Mouse (Mus musculus): ENCODE results near the gene Gm16181. TPM values are rescaled to one million over a fixed set of nuclear protein-coding genes. Genes with fewer than 3 reads are reported as not detected.

The Gm16181 gene
- total and polyA plus RNA-seq, 2 experiments = 0.37 TPM; not detected in 1

GRCm38 (mm10) chr17:35245731-35246623, 25.3 kb downstream of the Gm16181 start:
- Histone ChIP-seq H3K4me1 (ENCODE audit: control insufficient read depth, insufficient read depth, low read length) (peaks cover 10% of the 10 kb centered on the region), H3K79me2 (ENCODE audit: control insufficient read depth, insufficient read depth, low read length) (peaks cover 29% of the 10 kb centered on the region), H3K9ac (ENCODE audit: low read depth, low read length) (no peak overlapping the region), H3K4me3 (ENCODE audit: insufficient read depth, low read depth, low read length) (no peak overlapping the region), H3K36me3 (ENCODE audit: control insufficient read depth, insufficient read depth, low read length) (peaks cover 61% of the 10 kb centered on the region), H3K27me3 (ENCODE audit: control insufficient read depth, insufficient read depth, low read length) (no peaks in the 10 kb centered on the region), H3K27ac (replicated peaks; ENCODE audit: insufficient read depth, low read depth, low read length) (no peak overlapping the region)
- no peak for DNase-seq (ENCODE audit: extremely low read depth, low read depth, low spot score)
- TF ChIP-seq CTCF (IDR thresholded peaks at IDR 0.05; ENCODE audit: low read depth, low read length) (peak; percentile 16; the same call in 1 of the 2 replicates), POLR2A (IDR thresholded peaks at IDR 0.05; ENCODE audit: extremely low read depth, insufficient read depth, low read length) (no peak)
- WGBS = 82% methylated on average over 15 of the region's 15 CpGs

- peaks cover 24% of the 10 kb centered on the region for H3K79me2 ChIP-seq (ENCODE audit: control insufficient read depth, insufficient read depth, low read length)
- H3K27me3 ChIP-seq (ENCODE audit: control insufficient read depth, insufficient read depth, low read length) = no peaks in the 10 kb centered on the region
- no peak overlapping the region for H3K4me3 ChIP-seq (ENCODE audit: insufficient read depth, low read depth, low read length)
- 84% methylated on average over 7 of the region's 7 CpGs for whole genome bisulfite sequencing
- no peak overlapping the region for H3K9ac ChIP-seq (ENCODE audit: low read depth, low read length)
- H3K27ac ChIP-seq (replicated peaks; ENCODE audit: insufficient read depth, low read depth, low read length) = no peak overlapping the region
- TF ChIP-seq POLR2A (IDR thresholded peaks at IDR 0.05; ENCODE audit: extremely low read depth, insufficient read depth, low read length) (no peak), CTCF (IDR thresholded peaks at IDR 0.05; ENCODE audit: low read depth, low read length) (no peak)
- DNase-seq (ENCODE audit: extremely low read depth, low read depth, low spot score) = no peak
- H3K4me1 ChIP-seq (ENCODE audit: control insufficient read depth, insufficient read depth, low read length) = peaks cover 10% of the 10 kb centered on the region
- peaks cover 65% of the 10 kb centered on the region for H3K36me3 ChIP-seq (ENCODE audit: control insufficient read depth, insufficient read depth, low read length)
Observed at GRCm38 (mm10) chr17:35247144-35247543, 26.5 kb downstream of the Gm16181 start.

- no peak for DNase-seq (ENCODE audit: extremely low read depth, low read depth, low spot score)
- peaks cover 64% of the 10 kb centered on the region for H3K36me3 ChIP-seq (ENCODE audit: control insufficient read depth, insufficient read depth, low read length)
- no peaks in the 10 kb centered on the region for H3K4me1 ChIP-seq (ENCODE audit: control insufficient read depth, insufficient read depth, low read length)
- no peaks in the 10 kb centered on the region for H3K27me3 ChIP-seq (ENCODE audit: control insufficient read depth, insufficient read depth, low read length)
- 87% methylated on average over 14 of the region's 14 CpGs for WGBS
- H3K79me2 ChIP-seq (ENCODE audit: control insufficient read depth, insufficient read depth, low read length) = peaks cover 6% of the 10 kb centered on the region; the same call in 1 of the 2 replicates
- H3K27ac ChIP-seq (replicated peaks; ENCODE audit: insufficient read depth, low read depth, low read length) = no peak overlapping the region
- TF ChIP-seq CTCF (IDR thresholded peaks at IDR 0.05; ENCODE audit: low read depth, low read length) (no peak), POLR2A (IDR thresholded peaks at IDR 0.05; ENCODE audit: extremely low read depth, insufficient read depth, low read length) (no peak)
- no peak overlapping the region for H3K9ac ChIP-seq (ENCODE audit: low read depth, low read length)
- H3K4me3 ChIP-seq (ENCODE audit: insufficient read depth, low read depth, low read length) = no peak overlapping the region
Observed at GRCm38 (mm10) chr17:35248986-35249385, 28.4 kb downstream of the Gm16181 start.

DNA sequence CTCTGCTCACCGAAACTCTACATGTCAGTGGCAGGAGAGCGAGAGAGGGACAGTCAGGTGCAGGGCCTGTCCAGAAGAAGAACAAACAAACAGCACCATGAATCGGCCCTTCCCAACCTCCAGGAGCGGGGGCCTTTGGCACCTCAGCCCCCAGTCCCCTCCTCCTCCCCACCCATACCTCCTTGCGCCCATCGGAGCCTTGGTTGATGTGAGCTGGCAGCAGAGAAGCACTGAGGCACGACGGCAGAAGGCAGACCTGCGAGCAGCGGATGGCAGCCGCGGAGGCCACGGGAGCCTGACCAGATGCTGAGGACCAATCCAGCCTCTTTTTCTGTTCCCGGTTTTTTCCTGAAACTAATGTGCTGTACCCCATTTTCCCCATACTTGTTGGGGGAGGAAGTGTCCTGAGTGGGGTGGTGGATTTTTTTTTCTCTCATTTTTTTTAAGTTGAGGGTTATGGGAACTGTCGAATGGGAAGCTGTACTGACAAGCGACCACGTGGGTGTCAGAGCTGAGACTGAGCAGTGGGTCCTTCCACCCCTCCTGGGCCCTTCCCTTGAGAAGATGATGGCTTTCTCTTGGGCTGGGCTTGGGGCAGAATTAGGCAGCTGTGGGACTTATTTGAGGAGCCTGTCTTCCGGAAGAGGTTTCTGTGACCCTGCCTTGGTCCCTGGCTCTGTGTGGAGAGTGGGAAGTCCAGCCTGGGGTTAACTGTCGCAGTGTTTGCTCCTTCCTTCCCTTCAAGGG, 29.0 kb downstream of the Gm16181 start:
- Histone ChIP-seq H3K4me1 (ENCODE audit: control insufficient read depth, insufficient read depth, low read length) (no peaks in the 10 kb centered on the region), H3K27ac (replicated peaks; ENCODE audit: insufficient read depth, low read depth, low read length) (no peak overlapping the region), H3K27me3 (ENCODE audit: control insufficient read depth, insufficient read depth, low read length) (no peaks in the 10 kb centered on the region), H3K4me3 (ENCODE audit: insufficient read depth, low read depth, low read length) (no peak overlapping the region), H3K79me2 (ENCODE audit: control insufficient read depth, insufficient read depth, low read length) (peaks cover under 1% of the 10 kb centered on the region; the same call in 1 of the 2 replicates), H3K36me3 (ENCODE audit: control insufficient read depth, insufficient read depth, low read length) (peaks cover 58% of the 10 kb centered on the region), H3K9ac (ENCODE audit: low read depth, low read length) (no peak overlapping the region)
- 81% methylated on average over 19 of the region's 19 CpGs for WGBS
- DNase-seq (ENCODE audit: extremely low read depth, low read depth, low spot score) = no peak
- TF ChIP-seq POLR2A (IDR thresholded peaks at IDR 0.05; ENCODE audit: extremely low read depth, insufficient read depth, low read length) = no peak
- TF ChIP-seq CTCF (IDR thresholded peaks at IDR 0.05; ENCODE audit: low read depth, low read length) = no peak

GRCm38 (mm10) chr17:35250348-35251120, 29.9 kb downstream of the Gm16181 start:
- H3K79me2 ChIP-seq (ENCODE audit: control insufficient read depth, insufficient read depth, low read length) = no peaks in the 10 kb centered on the region; the same call in 1 of the 2 replicates
- peaks cover 50% of the 10 kb centered on the region for H3K36me3 ChIP-seq (ENCODE audit: control insufficient read depth, insufficient read depth, low read length)
- H3K27ac ChIP-seq (replicated peaks; ENCODE audit: insufficient read depth, low read depth, low read length) = no peak overlapping the region
- WGBS = 93% methylated on average over 3 of the region's 3 CpGs
- no peak overlapping the region for H3K9ac ChIP-seq (ENCODE audit: low read depth, low read length)
- H3K27me3 ChIP-seq (ENCODE audit: control insufficient read depth, insufficient read depth, low read length) = no peaks in the 10 kb centered on the region
- H3K4me3 ChIP-seq (ENCODE audit: insufficient read depth, low read depth, low read length) = no peak overlapping the region
- DNase-seq (ENCODE audit: extremely low read depth, low read depth, low spot score) = no peak
- H3K4me1 ChIP-seq (ENCODE audit: control insufficient read depth, insufficient read depth, low read length) = no peaks in the 10 kb centered on the region
- no peak for TF ChIP-seq CTCF (IDR thresholded peaks at IDR 0.05; ENCODE audit: low read depth, low read length)
- TF ChIP-seq POLR2A (IDR thresholded peaks at IDR 0.05; ENCODE audit: extremely low read depth, insufficient read depth, low read length) = no peak
